Mouse (Mus musculus) C2C12 (cell line): ENCODE results near the gene Klhl11. TPM values are rescaled to one million over a fixed set of nuclear protein-coding genes. Genes with fewer than 3 reads are reported as not detected.

Source experiments
- H3K27me3 ChIP-seq: one replicate; pipeline ENCODE4 v1.6.1; 2011; ENCODE audit not compliant: control insufficient read depth, insufficient read depth, insufficient read length
- H3K36me3 ChIP-seq: one replicate; pipeline ENCODE4 v1.6.1; 2011; ENCODE audit not compliant: control insufficient read depth, insufficient read depth
- H3K4me3 ChIP-seq: one replicate; pipeline ENCODE4 v1.5.1; 2011; ENCODE audit warnings: mild to moderate bottlenecking, control low read depth; ENCODE audit not compliant: poor library complexity, insufficient read depth, severe bottlenecking
- H3K79me2 ChIP-seq: one replicate; pipeline ENCODE4 v1.6.1; 2011; ENCODE audit not compliant: control insufficient read depth, insufficient read depth
- H3K79me3 ChIP-seq: one replicate; pipeline ENCODE4 v1.6.1; 2011; ENCODE audit warnings: low read depth, control low read depth
- H3ac ChIP-seq: one replicate; pipeline ENCODE3; 2011; ENCODE audit warnings: low read depth; ENCODE audit not compliant: control insufficient read depth, insufficient read length
- CEBPB ChIP-seq: IDR thresholded peaks from one replicate; pipeline ENCODE4 v1.6.1; 2011; ENCODE audit warnings: low read depth, mild to moderate bottlenecking, control low read depth, moderate library complexity
- CTCF ChIP-seq: IDR thresholded peaks from one replicate; pipeline ENCODE4 v1.5.1; 2011; ENCODE audit not compliant: control insufficient read depth, insufficient read depth, insufficient read length
- FOSL1 ChIP-seq: IDR thresholded peaks from one replicate; pipeline ENCODE4 v1.8.0; 2011; ENCODE audit warnings: mild to moderate bottlenecking, low read length; ENCODE audit not compliant: poor library complexity, insufficient read depth, severe bottlenecking
- MAX ChIP-seq: IDR thresholded peaks from one replicate; pipeline ENCODE4 v1.6.1; 2011; ENCODE audit warnings: mild to moderate bottlenecking, control low read depth
- MYOD1 ChIP-seq: IDR thresholded peaks from one replicate; pipeline ENCODE4 v1.6.1; 2011; ENCODE audit warnings: low read depth; ENCODE audit not compliant: control insufficient read depth, insufficient read length
- MYOG ChIP-seq: IDR thresholded peaks from one replicate; pipeline ENCODE4 v1.6.1; 2011; ENCODE audit not compliant: control insufficient read depth, insufficient read length; ENCODE audit errors: extremely low read depth
- USF1 ChIP-seq: IDR thresholded peaks from one replicate; pipeline ENCODE4 v1.6.1; 2011; ENCODE audit warnings: low read depth, mild to moderate bottlenecking, control low read depth, moderate library complexity
- polyA plus RNA-seq: library from polyadenylated mRNA; unstranded; fragments of >200 nt; fragmentation: generic; extraction: Trizol; gene quantifications from one replicate; pipeline ENCODE4 v1.2.1, GENCODE M21; 2012; ENCODE audit warnings: missing spikeins

The Klhl11 gene
- polyA plus RNA-seq, 1 experiment = 4.4 TPM

DNA sequence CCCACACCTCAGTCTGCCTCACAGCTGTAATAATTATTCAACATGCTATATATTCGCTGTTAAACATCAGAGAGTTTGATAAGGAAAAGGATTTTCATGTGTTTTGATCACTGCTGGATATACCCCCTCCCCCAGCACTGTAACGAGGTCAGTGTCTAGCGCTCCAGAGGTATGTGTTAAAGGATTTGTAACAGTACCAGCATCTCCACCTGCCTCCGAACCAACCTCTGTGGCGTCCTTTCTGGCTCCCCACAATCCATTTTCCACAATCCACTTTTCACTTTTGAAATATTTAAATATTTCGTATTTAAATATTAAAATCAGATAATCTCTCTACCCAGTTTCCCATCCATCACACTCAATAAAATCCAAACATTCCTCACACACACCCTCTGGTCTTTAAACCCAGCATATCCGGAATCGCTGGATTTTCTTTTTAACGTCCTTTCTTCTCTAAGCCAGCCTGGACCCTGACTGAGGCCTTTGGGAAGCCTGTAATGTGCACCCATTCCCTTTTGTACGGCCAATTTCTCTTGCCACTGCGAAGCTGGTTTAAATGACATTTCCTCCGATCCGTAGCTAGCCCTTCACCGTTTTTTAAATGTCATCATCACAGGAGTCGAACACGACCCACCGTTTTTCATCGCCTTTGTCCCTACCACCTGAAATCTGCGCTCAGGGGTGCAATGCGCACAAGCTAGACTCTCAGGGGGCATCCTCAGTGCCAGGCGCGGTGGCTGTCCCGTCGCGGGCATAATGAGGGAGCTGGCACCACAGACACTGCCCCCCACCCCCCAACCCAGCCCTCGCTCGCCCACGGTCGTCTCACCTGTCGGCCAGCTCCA is 967 bp downstream of the Klhl11 start:
- peaks cover 13% of the 10 kb centered on the region for H3K36me3 ChIP-seq
- H3K79me3 ChIP-seq = peaks cover 57% of the 10 kb centered on the region
- no peaks in the 10 kb centered on the region for H3K27me3 ChIP-seq
- no peak for TF ChIP-seq MYOD1
- TF ChIP-seq CTCF = no peak
- TF ChIP-seq MYOG = no peak
- TF ChIP-seq CEBPB = no peak
- TF ChIP-seq FOSL1 = no peak
- TF ChIP-seq USF1 = no peak
- no peak for TF ChIP-seq MAX
- peaks cover 60% of the 10 kb centered on the region for H3K79me2 ChIP-seq
- peak overlapping the region; percentile 99 for H3K4me3 ChIP-seq
- peak overlapping the region; percentile 99 for H3ac ChIP-seq

DNA sequence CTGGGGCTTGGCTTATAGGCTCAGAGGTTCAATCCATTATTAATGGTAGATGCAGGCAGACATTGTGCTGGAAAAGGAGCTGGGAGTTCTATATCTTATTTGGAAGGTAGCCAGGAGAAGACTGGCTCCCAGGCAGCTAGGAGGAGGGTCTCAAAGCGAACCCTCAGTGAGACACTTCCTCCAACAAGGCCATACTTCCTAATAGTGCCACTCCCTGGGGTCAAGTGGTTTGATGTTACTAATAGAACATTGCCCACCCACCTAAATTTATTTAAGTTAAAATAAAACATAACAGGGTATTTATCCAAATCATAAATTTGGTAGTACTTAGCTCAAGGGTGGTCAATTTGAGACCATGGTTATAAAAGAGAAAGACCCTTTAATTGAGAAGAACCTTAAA is 6.7 kb downstream of the Klhl11 start:
- TF ChIP-seq MAX = no peak
- TF ChIP-seq MYOD1 = no peak
- no peak for TF ChIP-seq CTCF
- no peak for TF ChIP-seq FOSL1
- TF ChIP-seq MYOG = no peak
- TF ChIP-seq CEBPB = no peak
- H3K4me3 ChIP-seq = no peak overlapping the region
- H3ac ChIP-seq = no peak overlapping the region
- H3K79me3 ChIP-seq = peaks cover 64% of the 10 kb centered on the region
- H3K36me3 ChIP-seq = peaks cover 41% of the 10 kb centered on the region
- no peaks in the 10 kb centered on the region for H3K27me3 ChIP-seq
- H3K79me2 ChIP-seq = peaks cover 100% of the 10 kb centered on the region

DNA sequence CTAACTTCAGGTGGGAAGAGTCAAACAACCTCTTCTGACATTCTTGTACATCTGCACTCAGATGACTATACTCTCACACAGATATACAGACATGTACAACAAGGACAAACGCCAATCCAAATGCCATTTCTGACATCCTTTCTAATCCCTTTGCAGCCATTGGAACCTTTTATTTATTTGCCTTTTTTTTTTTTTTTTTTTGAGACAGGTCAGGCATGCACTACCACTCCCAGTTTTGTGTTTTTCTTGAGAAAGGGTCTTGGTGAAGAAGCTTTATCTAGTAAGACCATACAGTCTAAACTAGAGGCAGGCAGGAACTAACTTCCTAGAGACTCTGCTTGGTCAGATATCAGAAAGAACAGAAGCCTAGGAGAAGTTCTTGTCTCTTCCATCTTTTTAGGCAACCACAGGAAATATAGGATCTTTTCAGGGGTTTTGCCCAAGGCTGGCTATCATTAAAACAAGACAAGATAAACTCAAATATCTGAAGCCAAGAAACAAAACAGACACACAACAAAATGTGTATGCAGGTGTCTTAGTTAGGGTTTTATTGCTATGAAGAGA is 7.2 kb downstream of the Klhl11 start:
- TF ChIP-seq FOSL1 (no peak), CEBPB (no peak), MYOG (no peak), MYOD1 (no peak), USF1 (no peak), CTCF (no peak), MAX (no peak)

GRCm38 (mm10) chr11:100462699-100463098 is 9.8 kb downstream of the Klhl11 start:
- Histone ChIP-seq H3ac (no peak overlapping the region), H3K36me3 (peaks cover 54% of the 10 kb centered on the region)
- TF ChIP-seq FOSL1 = no peak
- TF ChIP-seq MAX = no peak
- no peak for TF ChIP-seq MYOD1
- no peak for TF ChIP-seq CEBPB
- TF ChIP-seq MYOG = no peak
- TF ChIP-seq CTCF = no peak
- TF ChIP-seq USF1 = no peak

More for the DNA sequence above, 7.2 kb downstream of the Klhl11 start:
- Histone ChIP-seq H3K4me3 (no peak overlapping the region), H3K36me3 (peaks cover 45% of the 10 kb centered on the region), H3K27me3 (no peaks in the 10 kb centered on the region), H3ac (no peak overlapping the region), H3K79me2 (peaks cover 100% of the 10 kb centered on the region), H3K79me3 (peaks cover 64% of the 10 kb centered on the region)

DNA sequence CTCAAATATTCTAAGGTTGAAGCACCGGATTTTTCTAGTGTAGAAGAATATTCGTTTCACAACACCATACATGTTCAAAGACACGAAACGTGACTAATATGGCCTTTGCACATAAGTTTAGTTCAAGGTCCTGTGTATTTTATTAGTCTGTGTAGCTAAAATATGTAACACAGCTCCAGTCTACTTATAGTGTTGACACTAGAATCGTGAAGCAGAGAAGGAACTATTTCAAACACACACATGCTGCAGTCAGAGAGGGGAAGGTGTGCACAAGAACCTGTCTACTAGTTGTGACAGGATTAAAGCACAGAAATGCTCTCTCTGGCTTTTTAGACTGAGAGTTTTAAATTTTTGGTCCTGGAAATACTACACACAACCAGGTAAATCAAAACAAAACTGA is 14.8 kb downstream of the Klhl11 start:
- no peaks in the 10 kb centered on the region for H3K27me3 ChIP-seq
- H3K79me3 ChIP-seq = peaks cover 25% of the 10 kb centered on the region
- TF ChIP-seq FOSL1 = no peak
- no peak for TF ChIP-seq MAX
- no peak for TF ChIP-seq CTCF
- TF ChIP-seq MYOD1 = no peak
- no peak for TF ChIP-seq USF1
- no peak for TF ChIP-seq CEBPB
- peaks cover 62% of the 10 kb centered on the region for H3K79me2 ChIP-seq
- H3K36me3 ChIP-seq = peaks cover 50% of the 10 kb centered on the region
- no peak overlapping the region for H3K4me3 ChIP-seq
- no peak overlapping the region for H3ac ChIP-seq

More at GRCm38 (mm10) chr11:100462699-100463098, 9.8 kb downstream of the Klhl11 start:
- H3K79me2 ChIP-seq = peaks cover 100% of the 10 kb centered on the region
- no peaks in the 10 kb centered on the region for H3K27me3 ChIP-seq
- H3K79me3 ChIP-seq = peaks cover 58% of the 10 kb centered on the region
- H3K4me3 ChIP-seq = no peak overlapping the region

DNA sequence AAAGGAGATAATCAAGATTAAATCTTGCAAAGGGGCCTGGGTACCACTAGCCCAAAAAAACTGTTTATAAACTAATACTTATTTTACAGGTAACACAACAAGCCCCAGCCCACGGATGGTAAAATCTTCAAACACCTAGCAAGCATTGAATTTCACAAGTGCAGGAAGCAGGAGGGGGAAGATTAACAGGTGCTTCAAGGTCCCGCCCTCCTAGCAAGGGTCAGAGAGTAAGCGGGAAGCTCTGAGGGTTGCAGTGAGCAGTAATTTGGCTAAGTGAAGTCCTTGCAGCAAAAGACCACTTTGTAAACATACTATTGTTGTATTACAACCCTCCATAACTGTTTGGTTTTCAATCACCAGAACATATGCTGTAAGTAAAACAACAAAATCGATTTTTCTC is 15.3 kb downstream of the Klhl11 start:
- Histone ChIP-seq H3K79me3 (peaks cover 25% of the 10 kb centered on the region), H3K36me3 (peaks cover 45% of the 10 kb centered on the region), H3K79me2 (peaks cover 57% of the 10 kb centered on the region), H3K27me3 (no peaks in the 10 kb centered on the region), H3K4me3 (no peak overlapping the region), H3ac (no peak overlapping the region)
- no peak for TF ChIP-seq USF1
- TF ChIP-seq MYOG = no peak
